Mouse (Mus musculus) hindbrain, embryonic 14.5 days (tissue): Measurements from ENCODE around the gene Olfr1055. TPM values are rescaled to one million over a fixed set of nuclear protein-coding genes. Genes with fewer than 3 reads are reported as not detected.
"Not testable (repeated sequence)": the region's sequence is repeated elsewhere in the genome, so short reads cannot be mapped to it uniquely, and the experiment has no call there.

Experiments
- ATAC-seq: fragments of 200-750 bp; cut with Nextera tagmentation; 2 replicates; pipeline ENCODE4 v1.8.0; 2017; ENCODE audit warnings: moderate number of reproducible peaks, mild to moderate bottlenecking, moderate TSS enrichment, moderate library complexity; ENCODE audit not compliant: low FRiP score
- DNase-seq: peaks from one replicate; pipeline ENCODE4 v3.0.0-alpha.2; 2015; ENCODE audit warnings: low spot score
- H3K27ac ChIP-seq: fragments of 300-500 bp; sonication (generic); 2 replicates; pipeline ENCODE4 v1.5.1; 2014; ENCODE audit warnings: mild to moderate bottlenecking, moderate library complexity
- H3K27me3 ChIP-seq: fragments of 300-500 bp; sonication (generic); 2 replicates; pipeline ENCODE4 v1.6.1; 2014; ENCODE audit warnings: mild to moderate bottlenecking, low read length, mixed read lengths; ENCODE audit not compliant: control insufficient read depth, insufficient read depth
- H3K36me3 ChIP-seq: fragments of 300-500 bp; sonication (generic); replicated peaks from 2 replicates; pipeline ENCODE4 v1.6.1; 2014; ENCODE audit not compliant: control insufficient read depth, insufficient read depth
- H3K4me1 ChIP-seq: fragments of 300-500 bp; sonication (generic); replicated peaks from 2 replicates; pipeline ENCODE4 v1.6.1; 2014; ENCODE audit warnings: antibody characterized with exemption, low read length, mixed read lengths; ENCODE audit not compliant: control insufficient read depth, insufficient read depth
- H3K4me2 ChIP-seq: fragments of 300-500 bp; sonication (generic); replicated peaks from 2 replicates; pipeline ENCODE4 v1.6.1; 2014; ENCODE audit warnings: mild to moderate bottlenecking, moderate library complexity
- H3K4me3 ChIP-seq: fragments of 300-500 bp; sonication (generic); replicated peaks from 2 replicates; pipeline ENCODE4 v1.5.1; 2014; ENCODE audit warnings: mild to moderate bottlenecking, low read length
- H3K9ac ChIP-seq: fragments of 300-500 bp; sonication (generic); 2 replicates; pipeline ENCODE4 v1.6.1; 2014
- H3K9me3 ChIP-seq: fragments of 300-500 bp; sonication (generic); 2 replicates; pipeline ENCODE4 v1.6.1; 2016; ENCODE audit warnings: low read length; ENCODE audit not compliant: control insufficient read depth
- whole genome bisulfite sequencing: fragments of 180-500 bp; shearing (Covaris S2); extraction: QIAGEN DNeasy Blood & Tissue Kit; methylation state at CpG from one replicate; pipeline ENCODE4 v1.1.7; 2014; 5-methylcytosine and 5-hydroxymethylcytosine counted together
- polyA plus RNA-seq: library from polyadenylated mRNA; unstranded; fragments of >200 nt; fragmentation: Nextera tagmentation; extraction: Ambion mirVana; gene quantifications from 2 replicates; pipeline ENCODE4 v1.2.1, GENCODE M21; 2014

The Olfr1055 gene
- not detected in 2 replicates for polyA plus RNA-seq

GRCm38 (mm10) chr2:86350184-86350583 is at the start of gene Olfr1055:
Gene Olfr1055, minus strand, starts transcription at chr2:86350284.
- H3K4me3 ChIP-seq: no peak within 1 kb of the TSS
- H3K4me1 ChIP-seq: no peaks in the 10 kb centered on the region
- H3K4me2 ChIP-seq: no peak within 1 kb of the TSS
- no peak for ATAC-seq
- no peak within 1 kb of the TSS for H3K9ac ChIP-seq
- WGBS: 95% methylated on average over 5 of the region's 5 CpGs
- DNase-seq: no peak
- H3K36me3 ChIP-seq: no peaks in the 10 kb centered on the region
- no peaks in the 10 kb centered on the region for H3K9me3 ChIP-seq
- H3K27ac ChIP-seq: no peak within 1 kb of the TSS
- no peaks in the 10 kb centered on the region for H3K27me3 ChIP-seq

- Histone ChIP-seq H3K36me3 (no peaks in the 10 kb centered on the region), H3K27ac (no peak overlapping the region)
Measured at GRCm38 (mm10) chr2:86395114-86395513, 45.0 kb upstream of the Olfr1055 start.

GRCm38 (mm10) chr2:86388461-86388860 is 38.4 kb upstream of the Olfr1055 start, which contains the start of gene Olfr1058:
Gene Olfr1058, minus strand, starts transcription at chr2:86388561.
- H3K4me3 ChIP-seq, H3K27me3 ChIP-seq, H3K27ac ChIP-seq, H3K4me2 ChIP-seq, H3K9ac ChIP-seq, H3K9me3 ChIP-seq, H3K36me3 ChIP-seq, H3K4me1 ChIP-seq, DNase-seq, ATAC-seq: not testable (repeated sequence)

More at GRCm38 (mm10) chr2:86395114-86395513, 45.0 kb upstream of the Olfr1055 start:
- no peak overlapping the region for H3K9ac ChIP-seq
- H3K9me3 ChIP-seq: no peaks in the 10 kb centered on the region
- 0 out of 2 replicates have a peak, but pooled peaks have one; percentile 21 for ATAC-seq
- DNase-seq: no peak
- no peak overlapping the region for H3K4me2 ChIP-seq
- H3K4me1 ChIP-seq: no peaks in the 10 kb centered on the region
- H3K4me3 ChIP-seq: no peak overlapping the region
- WGBS: 88% methylated on average over 2 of the region's 2 CpGs
- no peaks in the 10 kb centered on the region for H3K27me3 ChIP-seq

DNA sequence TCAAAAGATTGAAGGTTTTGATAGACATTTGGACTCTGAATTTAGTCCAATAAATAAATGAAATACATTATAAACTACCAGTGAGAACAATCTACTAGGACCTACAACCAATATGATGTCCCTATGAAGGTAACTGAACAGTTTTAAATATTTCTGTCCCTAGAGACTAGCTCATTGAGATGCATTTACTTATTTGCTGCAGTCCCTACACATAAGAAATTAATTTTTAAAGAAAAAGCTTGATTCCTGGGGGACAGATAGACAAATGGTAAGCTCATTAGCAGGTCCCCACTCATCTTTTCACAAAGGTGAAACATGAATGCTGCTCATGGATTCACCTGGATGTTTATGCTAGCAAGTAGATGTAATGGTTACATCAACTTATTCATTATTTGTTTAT is 28.2 kb upstream of the Olfr1055 start, which contains the start of gene Olfr1057:
Gene Olfr1057 (minus strand): TSS at position 101 of the 400 bp plus-strand sequence.
- no peak for ATAC-seq
- Histone ChIP-seq H3K4me2 (no peak within 1 kb of the TSS), H3K4me1 (no peaks in the 10 kb centered on the region)

DNA sequence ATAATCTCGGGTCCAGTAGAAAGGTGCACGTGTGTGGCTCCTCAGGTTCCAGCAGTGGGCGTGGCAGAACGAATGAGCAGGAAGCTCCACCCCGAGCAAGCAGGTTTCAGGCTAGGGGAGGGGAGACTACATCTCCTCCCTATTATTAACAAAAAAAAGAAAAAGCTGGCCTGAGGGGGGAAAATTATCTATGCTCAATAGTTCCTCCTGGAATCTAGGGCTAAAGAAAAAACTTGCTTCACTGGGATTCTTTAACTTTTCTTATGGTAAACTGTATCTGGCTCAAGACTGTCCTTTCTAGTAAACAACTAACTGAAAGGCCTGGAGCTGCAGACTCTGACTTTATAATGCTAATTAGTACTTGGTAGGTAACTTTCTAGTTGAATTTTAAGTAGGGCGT is 16.3 kb upstream of the Olfr1055 start:
- 63% methylated on average over 1 of the region's 6 CpGs for WGBS
- H3K36me3 ChIP-seq, H3K4me2 ChIP-seq, H3K27me3 ChIP-seq, ATAC-seq, H3K4me1 ChIP-seq, H3K9me3 ChIP-seq, DNase-seq, H3K9ac ChIP-seq, H3K4me3 ChIP-seq, H3K27ac ChIP-seq: not testable (repeated sequence)

More for the DNA sequence above, 28.2 kb upstream of the Olfr1055 start, which contains the start of gene Olfr1057:
- Histone ChIP-seq H3K27me3 (no peaks in the 10 kb centered on the region), H3K9me3 (no peaks in the 10 kb centered on the region), H3K4me3 (no peak within 1 kb of the TSS), H3K9ac (no peak within 1 kb of the TSS), H3K36me3 (no peaks in the 10 kb centered on the region), H3K27ac (no peak within 1 kb of the TSS)
- DNase-seq: no peak

DNA sequence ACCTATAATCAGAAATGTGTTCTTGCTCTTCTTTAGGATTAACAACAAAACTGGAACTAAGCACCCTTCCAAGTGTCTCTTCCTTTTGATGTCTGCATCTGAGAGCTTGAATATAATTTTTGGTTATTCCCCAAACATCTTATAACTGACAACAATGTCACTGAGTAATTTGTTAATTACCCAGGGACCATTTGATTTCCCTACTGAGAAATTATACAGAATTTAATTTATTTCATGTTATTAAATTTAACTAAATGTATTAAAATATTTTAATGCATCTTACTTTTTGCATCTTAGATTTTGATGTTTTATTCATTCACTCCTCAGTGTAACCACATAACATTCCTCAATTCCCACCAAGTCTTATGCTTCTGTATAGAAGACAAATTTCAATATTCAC is 12.3 kb upstream of the Olfr1055 start, which contains the start of gene Olfr1056:
Gene Olfr1056 (minus strand): TSS at position 101 of the 400 bp plus-strand sequence.
- no peak within 1 kb of the TSS for H3K9ac ChIP-seq
- DNase-seq (no peak), ATAC-seq (no peak)

DNA sequence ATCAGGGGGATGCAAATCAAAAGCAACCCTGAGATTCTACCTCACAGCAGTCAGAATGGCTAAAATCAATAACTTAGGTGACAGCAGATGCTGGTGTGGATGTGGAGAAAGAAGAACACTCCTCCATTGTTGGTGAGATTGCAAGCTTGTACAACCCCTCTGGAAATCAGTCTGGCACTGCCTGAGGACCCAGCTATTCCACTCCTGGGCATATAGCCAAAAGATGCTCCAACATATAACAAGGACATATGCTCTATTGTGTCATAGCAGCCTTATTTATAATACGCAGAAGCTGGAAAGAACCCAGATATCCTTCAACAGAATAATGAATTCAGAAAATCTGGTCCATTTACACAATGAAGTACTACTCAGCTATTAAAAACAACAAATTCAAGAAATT is 1.7 kb upstream of the Olfr1055 start:
- not testable (repeated sequence) for H3K9ac ChIP-seq, H3K36me3 ChIP-seq, H3K27ac ChIP-seq, H3K9me3 ChIP-seq, H3K4me1 ChIP-seq, H3K27me3 ChIP-seq, DNase-seq, ATAC-seq, H3K4me3 ChIP-seq, H3K4me2 ChIP-seq
- 75% methylated on average over 1 of the region's 1 CpGs for WGBS

More for the DNA sequence above, 12.3 kb upstream of the Olfr1055 start, which contains the start of gene Olfr1056:
- Histone ChIP-seq H3K4me2 (no peak within 1 kb of the TSS), H3K27ac (no peak within 1 kb of the TSS), H3K36me3 (no peaks in the 10 kb centered on the region), H3K4me1 (no peaks in the 10 kb centered on the region), H3K27me3 (no peaks in the 10 kb centered on the region), H3K4me3 (no peak within 1 kb of the TSS), H3K9me3 (no peaks in the 10 kb centered on the region)

DNA sequence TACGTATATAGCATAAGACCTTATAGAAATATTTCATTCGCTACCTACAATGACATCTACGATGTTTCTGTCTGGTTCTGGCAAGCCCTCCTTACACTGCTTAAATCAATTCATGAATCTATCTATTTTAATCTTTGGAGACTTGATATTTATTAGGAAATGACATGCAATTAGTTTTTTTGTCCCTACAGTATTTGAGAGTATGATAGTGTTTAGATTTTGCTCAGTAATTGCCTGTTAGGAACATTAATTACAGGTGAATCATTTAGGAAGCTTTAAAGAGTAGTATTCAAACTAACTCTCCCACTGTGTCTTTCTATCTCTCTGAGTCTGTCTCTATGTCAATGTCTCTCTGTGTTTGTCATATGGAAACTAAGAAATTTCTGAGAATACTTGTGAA is 14.8 kb downstream of the Olfr1055 start, which contains the start of gene Olfr1054:
Gene Olfr1054 (minus strand): TSS at position 101 of the 400 bp plus-strand sequence.
- Histone ChIP-seq H3K27me3 (no peaks in the 10 kb centered on the region), H3K4me2 (no peak within 1 kb of the TSS), H3K36me3 (no peaks in the 10 kb centered on the region), H3K9ac (no peak within 1 kb of the TSS), H3K4me3 (no peak within 1 kb of the TSS), H3K27ac (no peak within 1 kb of the TSS), H3K9me3 (no peaks in the 10 kb centered on the region), H3K4me1 (no peaks in the 10 kb centered on the region)
- DNase-seq: no peak
- WGBS: 81% methylated on average over 3 of the region's 3 CpGs
- no peak for ATAC-seq

- H3K9me3 ChIP-seq: no peaks in the 10 kb centered on the region
- no peaks in the 10 kb centered on the region for H3K27me3 ChIP-seq
- DNase-seq: no peak
- WGBS: 76% methylated on average over 3 of the region's 3 CpGs
- ATAC-seq: no peak
- H3K4me1 ChIP-seq: no peaks in the 10 kb centered on the region
- H3K9ac ChIP-seq: no peak within 1 kb of the TSS
- H3K27ac ChIP-seq: no peak within 1 kb of the TSS
- H3K4me3 ChIP-seq: no peak within 1 kb of the TSS
- no peak within 1 kb of the TSS for H3K4me2 ChIP-seq
- H3K36me3 ChIP-seq: no peaks in the 10 kb centered on the region
Measured at GRCm38 (mm10) chr2:86315184-86315583, 34.9 kb downstream of the Olfr1055 start, which contains the start of gene Olfr1053. Gene Olfr1053, minus strand, starts transcription at chr2:86315284.
